Mouse (Mus musculus) CH12.LX (cell line): ENCODE results near the gene Adam17.

Experiments
- BHLHE40 ChIP-seq: IDR thresholded peaks from 2 replicates; pipeline ENCODE4 v1.6.1; 2011; ENCODE audit warnings: mild to moderate bottlenecking, low read depth, low read length, improper control_type of control experiment
- CTCF ChIP-seq, 2 experiments: IDR thresholded peaks in 1 of 2; conservative IDR thresholded peaks in 1 of 2; 2 replicates each; pipeline ENCODE4 v1.5.1; 2011 to 2012; ENCODE audit warnings: low read depth in 2 of 2, low read length in 2 of 2, improper control_type of control experiment in 1 of 2, inconsistent platforms in 1 of 2, mild to moderate bottlenecking in 1 of 2, moderate library complexity in 1 of 2
- E2F4 ChIP-seq: IDR thresholded peaks from 2 replicates; pipeline ENCODE4 v1.6.1; 2011; ENCODE audit warnings: low read depth, low read length, improper control_type of control experiment; ENCODE audit not compliant: insufficient replicate concordance
- EP300 ChIP-seq: IDR thresholded peaks from 2 replicates; pipeline ENCODE4 v1.6.1; 2011; ENCODE audit warnings: low read length, improper control_type of control experiment
- JUND ChIP-seq: conservative IDR thresholded peaks from 2 replicates; pipeline ENCODE4 v1.6.1; 2011; ENCODE audit warnings: low read depth, low read length, improper control_type of control experiment
- MAX ChIP-seq: IDR thresholded peaks from 2 replicates; pipeline ENCODE4 v1.6.1; 2011; ENCODE audit warnings: low read length, improper control_type of control experiment
- NELFE ChIP-seq: IDR thresholded peaks from 2 replicates; pipeline ENCODE4 v1.6.1; 2011; ENCODE audit warnings: low read depth, low read length, improper control_type of control experiment
- POLR2A ChIP-seq: IDR thresholded peaks from 2 replicates; pipeline ENCODE4 v1.6.1; 2011; ENCODE audit warnings: low read depth, mild to moderate bottlenecking, improper control_type of control experiment, low read length
- RAD21 ChIP-seq: IDR thresholded peaks from 2 replicates; pipeline ENCODE4 v1.6.1; 2011; ENCODE audit warnings: low read depth, mild to moderate bottlenecking, low read length, improper control_type of control experiment, moderate library complexity
- UBTF ChIP-seq: IDR thresholded peaks from 2 replicates; pipeline ENCODE4 v1.6.1; 2012; ENCODE audit warnings: low read depth, mild to moderate bottlenecking, inconsistent platforms, low read length, improper control_type of control experiment, moderate library complexity
- USF2 ChIP-seq: conservative IDR thresholded peaks from 2 replicates; pipeline ENCODE4 v1.6.1; 2011; ENCODE audit warnings: low read depth, low read length, improper control_type of control experiment
- ZMIZ1 ChIP-seq: IDR thresholded peaks from 2 replicates; pipeline ENCODE4 v1.6.1; 2012; ENCODE audit warnings: low read depth, mild to moderate bottlenecking, inconsistent platforms, low read length, improper control_type of control experiment

DNA sequence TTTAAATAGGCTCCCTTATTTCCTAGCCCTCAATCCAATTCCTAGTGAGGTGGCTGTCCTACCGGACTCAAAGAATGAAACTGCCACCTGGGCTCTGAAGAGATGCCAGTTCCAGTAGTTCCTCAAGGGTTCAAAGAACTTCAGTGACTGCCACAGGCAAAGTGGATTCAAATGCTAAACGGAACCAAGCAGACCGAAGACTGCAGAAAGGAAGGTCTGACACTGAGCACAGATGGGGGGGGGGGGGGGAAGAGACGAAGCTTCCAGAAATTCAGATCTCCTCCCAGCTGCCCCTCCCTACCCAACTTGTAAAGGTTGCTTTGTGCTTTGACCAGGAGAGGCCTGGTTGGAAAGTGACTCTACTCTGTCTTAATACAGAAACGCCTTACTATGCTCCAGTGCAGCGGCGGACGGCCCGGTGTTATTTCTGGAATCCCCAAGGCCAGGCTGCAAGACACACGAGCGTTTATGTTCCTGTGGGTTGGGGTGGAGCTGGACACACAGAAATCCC is 45.2 kb upstream of the Adam17 start:
- TF ChIP-seq CTCF (conservative IDR thresholded peaks at IDR 0.05 in 1 of 2, IDR thresholded peaks at IDR 0.05 in 1 of 2; ENCODE audit: low read depth in 2 of 2, low read length in 2 of 2) (no peak), POLR2A (0 out of 2 replicates have a peak, but pooled peaks have one; percentile 30), RAD21 (no peak), E2F4 (no peak), BHLHE40 (no peak), MAX (0 out of 2 replicates have a peak, but pooled peaks have one; percentile 39), USF2 (no peak), UBTF (no peak), ZMIZ1 (peak; percentile 69; the same call in 1 of the 2 replicates), NELFE (peak; percentile 52; the same call in 1 of the 2 replicates), EP300 (peak; percentile 60), JUND (no peak)
